Mouse (Mus musculus): ENCODE data around the gene Slc29a3. TPM values are rescaled to one million over a fixed set of nuclear protein-coding genes. Genes with fewer than 3 reads are reported as not detected.

Gene Slc29a3
- polyA plus RNA-seq, 2 experiments, result 10.0 to 10.4 TPM

GRCm38 (mm10) chr10:60768614-60769013 lies 16.0 kb upstream of the Slc29a3 start:
- H3K9ac ChIP-seq (ENCODE audit: low read depth, low read length, severe bottlenecking), result no peak overlapping the region
- H3K27ac ChIP-seq (replicated peaks; ENCODE audit: low read depth, low read length), result no peak overlapping the region
- 89% methylated on average over 7 of the region's 7 CpGs for WGBS
- no peak for TF ChIP-seq POLR2A (IDR thresholded peaks at IDR 0.05; ENCODE audit: borderline replicate concordance, extremely low read depth, insufficient read depth, insufficient read length)
- no peaks in the 10 kb centered on the region for H3K27me3 ChIP-seq (ENCODE audit: control insufficient read depth, insufficient read depth, low read length)
- H3K4me3 ChIP-seq (replicated peaks; ENCODE audit: low read length), result no peak overlapping the region
- H3K4me2 ChIP-seq (replicated peaks; ENCODE audit: low read depth, low read length, severe bottlenecking), result no peak overlapping the region
- H3K9me3 ChIP-seq (ENCODE audit: control insufficient read depth, low read length), result no peaks in the 10 kb centered on the region
- ATAC-seq (ENCODE audit: low FRiP score, low read depth) (no peak), DNase-seq (ENCODE audit: low spot score) (no peak)
- H3K4me1 ChIP-seq (ENCODE audit: control insufficient read depth, insufficient read depth, low read length), result no peaks in the 10 kb centered on the region
- peaks cover 36% of the 10 kb centered on the region for H3K36me3 ChIP-seq (ENCODE audit: control insufficient read depth, insufficient read depth, low read length)

GRCm38 (mm10) chr10:60767400-60767799 lies 14.8 kb upstream of the Slc29a3 start:
- no peak overlapping the region for H3K9ac ChIP-seq (ENCODE audit: low read depth, low read length, severe bottlenecking)
- H3K4me3 ChIP-seq (replicated peaks; ENCODE audit: low read length), result no peak overlapping the region
- H3K4me2 ChIP-seq (replicated peaks; ENCODE audit: low read depth, low read length, severe bottlenecking), result no peak overlapping the region
- WGBS, result 87% methylated on average over 7 of the region's 7 CpGs
- no peak for DNase-seq (ENCODE audit: low spot score)
- no peak; the same call in 1 of the 2 replicates for ATAC-seq (ENCODE audit: low FRiP score, low read depth)
- no peaks in the 10 kb centered on the region for H3K9me3 ChIP-seq (ENCODE audit: control insufficient read depth, low read length)
- no peaks in the 10 kb centered on the region for H3K4me1 ChIP-seq (ENCODE audit: control insufficient read depth, insufficient read depth, low read length)
- H3K27me3 ChIP-seq (ENCODE audit: control insufficient read depth, insufficient read depth, low read length), result no peaks in the 10 kb centered on the region
- peaks cover 34% of the 10 kb centered on the region for H3K36me3 ChIP-seq (ENCODE audit: control insufficient read depth, insufficient read depth, low read length)
- TF ChIP-seq POLR2A (IDR thresholded peaks at IDR 0.05; ENCODE audit: borderline replicate concordance, extremely low read depth, insufficient read depth, insufficient read length), result no peak
- no peak overlapping the region for H3K27ac ChIP-seq (replicated peaks; ENCODE audit: low read depth, low read length)

- ATAC-seq (ENCODE audit: low FRiP score, low read depth), result no peak
- WGBS, result 62% methylated on average over 1 of the region's 1 CpGs
These were observed 9.5 kb upstream of the Slc29a3 start for GRCm38 (mm10) chr10:60762126-60762525.

DNA sequence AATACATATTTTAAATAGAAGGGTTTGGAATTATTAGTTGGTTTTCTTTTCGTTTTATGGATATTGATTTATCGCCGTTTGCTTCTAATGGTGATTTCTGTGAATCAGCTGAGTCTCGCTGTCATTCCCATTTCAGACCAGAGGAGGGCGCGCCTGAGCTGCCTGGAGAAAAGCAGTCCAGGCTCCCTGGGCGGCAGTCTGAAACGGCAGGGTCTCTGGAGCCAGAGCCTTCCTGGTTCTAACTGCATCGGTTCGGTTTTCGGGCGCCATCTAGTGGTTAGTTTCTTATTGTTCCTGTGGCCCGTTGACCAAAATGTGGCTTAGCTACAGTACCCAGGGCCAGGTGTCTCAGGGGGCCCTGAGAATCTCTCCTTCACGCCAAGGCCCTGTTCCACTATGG lies 7.8 kb upstream of the Slc29a3 start:
- H3K27me3 ChIP-seq (ENCODE audit: control insufficient read depth, insufficient read depth, low read length), result no peaks in the 10 kb centered on the region
- 5% methylated on average over 14 of the region's 14 CpGs for WGBS
- H3K4me3 ChIP-seq (replicated peaks; ENCODE audit: low read length), result no peak overlapping the region
- no peak overlapping the region for H3K4me2 ChIP-seq (replicated peaks; ENCODE audit: low read depth, low read length, severe bottlenecking)
- no peaks in the 10 kb centered on the region for H3K4me1 ChIP-seq (ENCODE audit: control insufficient read depth, insufficient read depth, low read length)
- H3K9me3 ChIP-seq (ENCODE audit: control insufficient read depth, low read length), result no peaks in the 10 kb centered on the region
- H3K36me3 ChIP-seq (ENCODE audit: control insufficient read depth, insufficient read depth, low read length), result peaks cover 6% of the 10 kb centered on the region; the same call in 1 of the 2 replicates
- no peak for TF ChIP-seq POLR2A (IDR thresholded peaks at IDR 0.05; ENCODE audit: borderline replicate concordance, extremely low read depth, insufficient read depth, insufficient read length)
- ATAC-seq (ENCODE audit: low FRiP score, low read depth), result peak; percentile 83
- no peak overlapping the region for H3K9ac ChIP-seq (ENCODE audit: low read depth, low read length, severe bottlenecking)
- peak; percentile 97 for DNase-seq (ENCODE audit: low spot score)
- no peak overlapping the region for H3K27ac ChIP-seq (replicated peaks; ENCODE audit: low read depth, low read length)

More at GRCm38 (mm10) chr10:60762126-60762525, 9.5 kb upstream of the Slc29a3 start:
- Histone ChIP-seq H3K9me3 (ENCODE audit: control insufficient read depth, low read length) (no peaks in the 10 kb centered on the region), H3K9ac (ENCODE audit: low read depth, low read length, severe bottlenecking) (no peak overlapping the region), H3K27me3 (ENCODE audit: control insufficient read depth, insufficient read depth, low read length) (no peaks in the 10 kb centered on the region), H3K4me1 (ENCODE audit: control insufficient read depth, insufficient read depth, low read length) (no peaks in the 10 kb centered on the region), H3K4me2 (replicated peaks; ENCODE audit: low read depth, low read length, severe bottlenecking) (no peak overlapping the region), H3K27ac (replicated peaks; ENCODE audit: low read depth, low read length) (no peak overlapping the region), H3K36me3 (ENCODE audit: control insufficient read depth, insufficient read depth, low read length) (peaks cover 20% of the 10 kb centered on the region), H3K4me3 (replicated peaks; ENCODE audit: low read length) (no peak overlapping the region)
- TF ChIP-seq POLR2A (IDR thresholded peaks at IDR 0.05; ENCODE audit: borderline replicate concordance, extremely low read depth, insufficient read depth, insufficient read length), result no peak
- DNase-seq (ENCODE audit: low spot score), result no peak

DNA sequence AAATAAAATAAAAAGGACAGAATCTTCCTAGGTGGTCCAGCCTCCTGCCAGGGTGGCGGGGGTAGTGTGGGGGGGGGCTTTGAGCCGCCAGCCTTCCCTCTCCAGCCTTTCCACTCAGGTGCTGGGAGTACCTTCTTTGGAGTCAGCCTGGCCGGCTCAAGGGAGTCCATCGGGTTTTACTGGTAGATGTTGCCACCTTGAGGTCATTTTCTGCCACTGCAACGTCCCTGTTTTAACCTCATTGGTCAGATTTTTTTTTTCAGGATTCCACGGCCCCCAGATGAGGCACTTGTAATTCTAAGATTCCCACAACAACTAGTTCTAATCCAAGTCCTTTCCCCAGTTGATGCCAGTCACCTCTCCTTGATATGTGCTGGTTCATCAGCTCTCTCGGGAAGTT lies 4.4 kb upstream of the Slc29a3 start:
- Histone ChIP-seq H3K27ac (replicated peaks; ENCODE audit: low read depth, low read length) (no peak overlapping the region), H3K36me3 (ENCODE audit: control insufficient read depth, insufficient read depth, low read length) (no peaks in the 10 kb centered on the region), H3K4me2 (replicated peaks; ENCODE audit: low read depth, low read length, severe bottlenecking) (no peak overlapping the region), H3K4me1 (ENCODE audit: control insufficient read depth, insufficient read depth, low read length) (peaks cover 6% of the 10 kb centered on the region), H3K9me3 (ENCODE audit: control insufficient read depth, low read length) (no peaks in the 10 kb centered on the region), H3K9ac (ENCODE audit: low read depth, low read length, severe bottlenecking) (no peak overlapping the region), H3K4me3 (replicated peaks; ENCODE audit: low read length) (no peak overlapping the region), H3K27me3 (ENCODE audit: control insufficient read depth, insufficient read depth, low read length) (no peaks in the 10 kb centered on the region)
- WGBS, result 4% methylated on average over 7 of the region's 7 CpGs
- ATAC-seq (ENCODE audit: low FRiP score, low read depth), result no peak
- TF ChIP-seq POLR2A (IDR thresholded peaks at IDR 0.05; ENCODE audit: borderline replicate concordance, extremely low read depth, insufficient read depth, insufficient read length), result no peak
- peak; percentile 81 for DNase-seq (ENCODE audit: low spot score)

DNA sequence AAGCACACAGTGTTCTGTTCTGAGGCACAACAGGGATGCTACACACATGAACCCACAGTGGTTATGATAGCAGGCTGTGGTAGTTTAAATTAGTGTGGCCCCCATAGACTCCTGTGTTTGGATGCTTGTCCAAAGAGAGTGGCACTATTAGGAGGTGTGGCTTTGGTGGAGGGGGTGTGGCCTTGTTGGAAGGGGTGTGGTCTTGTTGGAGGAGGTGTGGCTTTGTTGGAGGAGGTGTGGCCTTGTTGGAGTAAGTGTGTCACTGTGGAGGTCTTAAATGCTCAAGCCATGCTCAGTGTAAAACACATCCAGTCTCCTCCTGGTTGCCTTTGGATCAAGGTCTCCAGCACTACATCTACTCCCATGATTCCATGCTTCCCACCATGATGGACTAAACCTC lies 3.6 kb upstream of the Slc29a3 start:
- TF ChIP-seq POLR2A (IDR thresholded peaks at IDR 0.05; ENCODE audit: borderline replicate concordance, extremely low read depth, insufficient read depth, insufficient read length), result no peak
- DNase-seq (ENCODE audit: low spot score), result no peak

More for the DNA sequence above, 3.6 kb upstream of the Slc29a3 start:
- no peak overlapping the region for H3K4me3 ChIP-seq (replicated peaks; ENCODE audit: low read length)
- ATAC-seq (ENCODE audit: low FRiP score, low read depth), result no peak
- no peak overlapping the region for H3K27ac ChIP-seq (replicated peaks; ENCODE audit: low read depth, low read length)
- H3K4me2 ChIP-seq (replicated peaks; ENCODE audit: low read depth, low read length, severe bottlenecking), result no peak overlapping the region
- peaks cover 11% of the 10 kb centered on the region for H3K4me1 ChIP-seq (ENCODE audit: control insufficient read depth, insufficient read depth, low read length)
- no peak overlapping the region for H3K9ac ChIP-seq (ENCODE audit: low read depth, low read length, severe bottlenecking)
- H3K36me3 ChIP-seq (ENCODE audit: control insufficient read depth, insufficient read depth, low read length), result no peaks in the 10 kb centered on the region
- H3K9me3 ChIP-seq (ENCODE audit: control insufficient read depth, low read length), result no peaks in the 10 kb centered on the region
- H3K27me3 ChIP-seq (ENCODE audit: control insufficient read depth, insufficient read depth, low read length), result no peaks in the 10 kb centered on the region
